Mouse (Mus musculus) gastrocnemius, postnatal 4 days (tissue): Measurements from ENCODE around the gene Pdlim7. TPM values are rescaled to one million over a fixed set of nuclear protein-coding genes. Genes with fewer than 3 reads are reported as not detected.

ENCODE experiments used
- DNase-seq, 2 experiments: peaks; one replicate each; pipeline ENCODE4 v3.0.0; 2021 to 2022; ENCODE audit warnings: low spot score in 2 of 2, mixed read lengths in 2 of 2
- total RNA-seq, 2 experiments: library from RNA; stranded (reverse); gene quantifications; 2 replicates each; pipeline ENCODE4 v1.2.3; 2021

Pdlim7 gene
- total RNA-seq, 2 experiments from 2014 or later, result 304 to 308 TPM

DNA sequence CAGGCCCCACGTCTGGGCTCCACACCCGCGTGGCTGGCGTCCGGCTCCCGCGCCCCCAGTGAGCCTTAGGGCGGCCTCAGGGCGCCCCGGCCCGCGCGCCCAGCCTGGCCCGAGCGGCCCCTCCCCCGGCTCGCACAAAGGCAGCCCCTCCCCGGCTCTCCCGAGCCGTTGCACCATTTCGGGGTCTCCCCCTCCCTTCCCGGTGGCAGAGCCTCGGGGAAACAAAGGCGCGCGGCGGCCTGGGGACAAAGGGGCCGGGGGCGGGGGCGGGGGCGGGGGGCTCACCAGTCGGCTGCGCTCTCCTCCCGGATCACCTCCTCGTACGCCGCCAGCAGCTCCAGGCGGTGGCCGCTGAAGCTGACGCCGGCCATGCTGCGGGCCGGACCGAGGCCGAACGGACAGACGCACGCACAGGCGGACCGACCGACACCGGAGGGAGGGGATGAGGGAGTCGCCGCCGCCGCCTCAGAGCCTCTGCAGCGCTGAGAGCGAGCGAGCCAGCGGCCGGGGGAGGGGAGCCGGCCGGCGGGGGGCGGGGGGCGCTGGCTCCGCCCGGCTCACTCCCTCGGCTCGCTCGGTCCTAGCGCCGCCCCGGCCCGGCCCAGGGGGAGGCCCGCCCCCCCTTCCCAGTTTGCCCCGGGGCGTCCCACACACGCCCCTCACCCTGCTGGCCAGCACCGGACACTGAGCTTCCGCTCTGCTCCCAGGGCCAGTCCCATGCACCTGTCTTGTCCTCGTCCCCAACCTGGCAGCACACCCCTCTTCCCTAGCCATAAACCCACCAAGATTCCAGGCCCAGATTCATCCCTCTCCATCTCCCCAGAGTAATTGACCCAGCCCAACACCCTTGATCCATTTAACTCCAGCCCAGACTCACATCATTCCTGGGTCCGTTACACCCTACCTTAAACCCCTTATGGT is 25.6 kb downstream of the Pdlim7 start, which contains the start of gene Dbn1:
Gene Dbn1, minus strand, starts transcription at position 534 of the 921 bp plus-strand sequence.
- DNase-seq, result peak in 1 of 2 experiments; percentile 68

DNA sequence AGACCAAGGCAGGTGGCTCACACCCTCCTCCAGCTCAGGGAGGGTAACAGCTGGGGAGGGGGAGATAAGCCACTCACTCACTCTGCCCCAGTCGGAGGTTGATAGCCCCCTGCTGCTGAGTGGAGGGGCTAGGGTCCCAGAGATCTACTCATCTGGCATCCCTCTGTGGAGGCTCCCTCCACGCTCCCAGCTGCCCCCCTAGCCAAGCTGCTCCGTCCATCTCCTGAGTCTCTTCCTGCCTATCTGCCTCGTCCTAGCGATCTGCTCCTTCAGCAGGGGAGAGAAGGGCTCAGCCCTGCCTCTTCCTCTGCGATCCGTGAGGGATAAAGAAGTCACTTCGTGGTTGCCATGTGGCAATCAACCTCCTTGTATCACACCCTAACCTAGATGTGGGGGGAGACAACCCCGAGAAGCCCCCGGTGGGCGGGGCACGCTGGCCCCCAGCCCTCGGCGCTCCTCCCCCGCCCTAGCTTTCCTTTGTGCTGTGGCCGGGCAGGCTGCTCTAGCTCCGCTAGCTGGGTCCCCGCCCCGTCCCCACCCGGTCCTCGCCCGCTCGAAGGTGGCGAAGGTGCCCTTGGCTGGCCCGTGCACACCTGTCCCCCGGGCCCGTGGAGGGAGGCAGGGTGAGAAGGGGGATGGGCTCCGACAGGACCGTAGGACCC is 26.4 kb downstream of the Pdlim7 start:
- peak in 1 of 2 experiments; percentile 59 for DNase-seq

DNA sequence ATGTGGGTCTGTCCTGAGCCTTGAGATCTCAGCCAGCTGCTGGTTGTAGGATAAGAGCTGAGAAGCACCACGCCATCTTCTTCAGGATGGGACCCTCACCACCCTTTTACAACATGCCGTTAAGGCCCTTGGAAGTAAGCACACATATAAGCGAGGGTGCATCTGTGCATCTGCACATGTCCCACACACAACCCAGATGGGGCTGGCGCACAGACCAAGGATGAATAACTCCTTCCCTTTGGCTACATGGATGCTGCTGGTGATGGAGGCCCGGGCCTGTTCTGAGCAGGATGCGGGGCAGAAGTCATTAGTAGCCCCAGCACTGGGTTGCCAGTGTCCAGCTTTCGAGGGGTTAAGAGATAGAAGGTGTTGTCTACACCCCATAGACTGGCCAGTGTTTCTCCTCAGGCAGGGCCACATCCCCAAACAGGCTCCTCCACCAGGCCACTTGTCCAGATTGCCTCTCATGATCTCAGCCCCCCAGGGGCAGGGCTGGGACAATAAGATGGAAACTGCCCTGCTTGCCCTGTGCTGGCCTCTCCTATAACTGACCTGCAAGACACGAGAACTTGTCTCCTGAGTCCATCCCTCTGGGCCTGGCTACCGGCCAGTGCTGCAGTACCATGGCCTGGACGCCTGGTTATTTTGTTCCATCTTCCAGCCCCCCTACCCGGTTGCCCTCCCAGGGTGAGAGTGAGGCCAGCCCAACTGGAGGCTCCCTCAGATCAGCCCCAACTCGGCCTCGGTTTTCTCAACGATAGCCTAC is 27.3 kb downstream of the Pdlim7 start:
- peak in 1 of 2 experiments; percentile 68 for DNase-seq

DNA sequence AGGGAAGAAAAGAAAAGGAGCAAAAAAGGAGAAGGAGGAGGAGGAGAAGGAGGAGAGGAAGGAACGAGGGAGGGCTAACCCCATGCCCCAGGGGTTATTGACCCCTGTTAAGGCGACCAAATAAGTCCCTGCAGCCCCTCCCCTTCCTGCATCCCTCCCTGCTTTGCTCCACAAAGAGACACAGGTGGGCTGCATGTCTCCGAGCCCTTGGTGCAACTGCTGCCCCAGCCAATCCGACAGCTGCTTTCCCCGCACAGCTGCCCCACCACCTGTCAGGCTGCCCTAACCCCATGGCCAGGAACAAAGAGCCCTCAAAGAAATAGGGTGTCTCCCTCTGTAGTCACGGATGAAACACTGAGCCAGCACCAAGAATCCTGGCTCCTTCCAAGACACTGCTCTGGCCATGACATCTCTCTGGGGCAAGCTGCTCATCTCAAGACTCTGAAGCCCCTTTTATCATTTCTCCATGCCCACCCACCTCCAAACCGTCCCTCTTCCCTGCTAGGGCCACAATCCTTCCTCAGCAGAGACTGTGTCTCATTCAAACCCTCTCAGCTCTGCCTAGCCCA is 28.9 kb downstream of the Pdlim7 start:
- no peak for DNase-seq

DNA sequence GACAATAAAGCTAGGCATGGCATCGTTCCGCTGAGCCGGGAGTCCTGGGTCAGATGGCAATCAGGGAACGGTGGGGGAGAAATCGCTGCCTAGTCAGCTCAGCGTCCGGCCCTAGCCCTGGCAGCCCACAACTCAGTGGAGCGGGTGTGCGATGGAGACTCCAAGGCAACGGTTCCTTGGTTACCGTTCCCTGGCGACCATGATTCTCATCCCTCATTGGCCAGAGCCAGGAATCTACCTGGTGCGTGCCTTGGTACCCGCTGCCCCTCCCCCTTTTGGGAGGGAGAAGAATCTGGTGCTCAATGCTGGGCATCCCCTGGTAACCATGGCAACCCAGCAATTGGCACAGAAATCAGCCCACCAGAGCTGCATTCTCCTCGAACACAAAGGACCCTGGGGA is 29.9 kb downstream of the Pdlim7 start:
- no peak for DNase-seq

DNA sequence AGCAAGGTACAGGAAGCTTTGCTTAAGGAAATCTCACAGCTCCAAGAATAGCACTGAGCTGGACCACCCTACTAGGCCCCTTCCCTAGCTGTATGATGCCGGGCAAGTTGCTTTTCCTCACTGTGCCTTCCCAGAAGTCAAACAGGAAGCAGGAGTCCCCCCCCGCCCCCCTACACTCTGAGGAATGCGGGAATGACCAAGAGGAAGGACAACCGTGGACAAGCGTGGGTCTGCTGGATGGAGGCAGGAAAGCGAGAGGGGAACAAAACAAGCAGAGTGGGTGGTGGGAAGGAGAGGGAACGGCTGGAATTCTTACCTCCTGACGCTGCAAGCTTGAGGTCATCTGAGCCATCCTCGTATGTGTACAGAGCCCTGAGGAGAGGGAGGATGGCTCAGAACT is 30.4 kb downstream of the Pdlim7 start:
- DNase-seq, result no peak

DNA sequence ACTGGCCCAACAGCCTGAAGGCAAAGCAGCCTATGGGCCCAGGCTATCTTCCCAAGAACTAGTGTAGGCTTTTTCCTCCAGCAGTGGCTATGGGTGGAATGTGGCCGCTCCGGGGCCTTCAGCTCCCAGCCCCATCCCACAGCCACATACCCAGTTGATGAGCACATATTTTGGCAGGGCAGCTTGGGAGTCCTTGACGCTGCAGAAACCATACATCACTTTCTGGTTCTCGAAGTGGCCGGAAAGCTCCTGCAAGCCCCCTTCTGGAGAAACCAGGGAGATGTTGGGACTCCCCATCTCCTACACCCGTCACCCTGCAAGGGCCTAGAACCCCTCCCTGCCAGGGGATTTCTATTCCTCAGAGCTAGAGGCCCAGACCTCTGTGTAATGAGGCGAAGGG is 30.9 kb downstream of the Pdlim7 start:
- DNase-seq, result peak in 1 of 2 experiments; percentile 60

DNA sequence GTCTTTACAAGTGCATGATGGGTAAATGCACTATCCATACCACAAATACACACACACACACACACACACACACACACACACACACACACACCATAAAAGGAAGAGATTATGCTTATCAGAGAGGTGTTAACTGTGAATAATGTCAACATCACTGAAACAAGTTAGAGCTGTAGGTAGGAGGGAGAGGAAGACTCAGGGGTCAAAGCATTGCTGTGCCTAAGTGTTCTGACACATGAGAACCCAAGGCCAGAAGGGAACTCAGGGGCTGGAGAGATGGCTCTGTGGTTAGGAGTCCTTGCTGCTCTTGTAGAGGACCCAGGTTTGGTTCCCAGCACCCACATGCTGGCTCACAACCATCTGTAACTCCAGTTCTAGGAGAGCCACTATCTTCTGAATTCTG is 33.5 kb downstream of the Pdlim7 start:
- no peak for DNase-seq

DNA sequence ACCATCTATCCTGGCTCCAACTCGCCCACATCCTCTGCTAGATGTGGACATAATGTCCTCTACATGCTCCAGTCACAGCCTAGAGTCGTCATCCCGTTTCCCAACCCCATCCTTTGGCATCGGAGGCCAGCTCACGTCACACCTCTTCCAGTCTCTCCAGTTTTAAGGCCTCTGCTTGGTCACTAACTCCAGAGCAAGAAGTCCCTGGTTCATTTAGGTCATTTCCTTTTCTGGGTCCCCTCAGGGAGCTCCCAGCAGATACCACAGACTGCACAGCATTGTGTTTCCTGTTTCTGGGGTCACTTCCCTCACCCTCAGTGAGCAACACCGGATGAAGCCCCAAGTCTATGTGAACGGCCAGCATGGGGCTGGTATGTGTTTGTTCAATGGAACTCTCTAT is 34.5 kb downstream of the Pdlim7 start:
- DNase-seq, result no peak

DNA sequence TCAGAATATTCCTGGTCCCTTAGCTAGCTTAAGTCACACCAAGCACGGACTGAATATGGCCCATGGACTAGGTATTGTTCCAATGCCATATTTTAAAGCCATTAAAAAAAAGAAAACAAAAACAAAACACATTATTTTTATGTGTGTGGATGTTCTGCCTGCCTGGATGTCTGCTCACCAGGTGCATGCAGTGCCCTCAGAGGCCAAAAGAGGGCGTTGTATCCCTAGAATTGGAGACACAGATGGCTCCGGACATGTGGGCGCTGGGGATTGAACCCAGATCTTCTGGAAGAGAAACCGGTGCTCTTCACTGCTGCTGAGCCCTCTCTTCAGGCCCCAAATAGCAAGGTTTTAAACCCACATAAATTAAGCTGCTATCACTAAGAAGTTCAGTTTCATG is 35.4 kb downstream of the Pdlim7 start:
- DNase-seq, result no peak

DNA sequence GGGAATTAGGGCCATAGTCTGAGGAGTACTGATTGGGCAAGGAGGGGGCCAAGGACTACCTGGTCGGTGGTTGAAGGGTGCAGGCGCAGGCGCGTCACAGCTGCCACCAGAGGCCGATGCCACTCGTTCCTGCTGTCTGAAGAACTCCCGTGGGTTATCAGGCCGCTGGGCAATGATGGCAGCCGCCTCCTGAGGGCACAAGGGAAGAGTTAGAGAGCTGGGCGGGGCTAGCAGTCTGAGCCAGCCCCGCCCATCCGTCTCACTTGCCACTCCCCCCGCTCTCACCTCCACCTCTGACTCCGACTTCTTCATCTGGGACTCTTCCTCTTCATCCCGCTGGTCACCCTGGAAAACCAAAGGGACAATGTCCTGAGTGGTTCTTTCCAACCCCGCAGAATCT is 36.0 kb downstream of the Pdlim7 start:
- DNase-seq, result no peak

DNA sequence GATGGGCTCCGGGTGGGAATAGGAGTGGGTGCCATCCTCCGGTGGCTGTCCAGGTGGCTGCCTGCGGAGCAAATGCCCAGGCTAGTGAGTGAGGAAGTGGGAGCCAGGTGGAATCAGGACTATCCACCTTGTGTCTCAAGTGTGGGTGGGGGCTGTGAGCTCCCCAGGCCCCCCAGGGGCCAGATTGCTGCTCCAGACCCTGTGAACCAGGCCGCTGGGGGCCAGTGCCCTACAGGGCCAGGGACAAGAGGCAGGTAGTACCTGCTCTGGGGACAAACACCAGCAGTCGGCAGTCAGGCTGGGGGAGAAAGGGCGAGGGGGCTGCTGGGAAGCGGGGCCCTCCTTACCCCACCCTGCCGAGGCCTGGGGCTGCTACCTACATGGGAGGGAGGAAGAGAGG is 37.2 kb downstream of the Pdlim7 start:
- no peak for DNase-seq

DNA sequence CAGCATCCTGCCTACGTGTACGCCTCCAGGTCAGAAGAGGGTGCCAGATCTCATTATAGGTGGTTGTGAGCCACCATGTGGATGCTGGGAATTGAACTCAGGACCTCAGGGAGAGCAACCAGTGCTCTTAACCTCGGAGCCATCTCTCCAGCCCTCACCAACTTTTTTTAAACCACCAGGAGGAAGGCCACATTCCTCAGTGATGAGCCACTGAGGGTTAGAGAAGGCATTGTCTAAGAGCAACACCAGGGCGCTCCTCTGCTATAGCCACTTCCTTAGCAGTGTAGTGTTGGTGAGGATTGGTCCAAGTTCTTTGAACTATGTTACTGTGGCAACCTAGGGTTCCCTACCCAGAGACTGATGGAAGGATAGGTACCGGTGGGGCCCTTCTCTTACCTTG is 37.7 kb downstream of the Pdlim7 start:
- DNase-seq, result no peak

DNA sequence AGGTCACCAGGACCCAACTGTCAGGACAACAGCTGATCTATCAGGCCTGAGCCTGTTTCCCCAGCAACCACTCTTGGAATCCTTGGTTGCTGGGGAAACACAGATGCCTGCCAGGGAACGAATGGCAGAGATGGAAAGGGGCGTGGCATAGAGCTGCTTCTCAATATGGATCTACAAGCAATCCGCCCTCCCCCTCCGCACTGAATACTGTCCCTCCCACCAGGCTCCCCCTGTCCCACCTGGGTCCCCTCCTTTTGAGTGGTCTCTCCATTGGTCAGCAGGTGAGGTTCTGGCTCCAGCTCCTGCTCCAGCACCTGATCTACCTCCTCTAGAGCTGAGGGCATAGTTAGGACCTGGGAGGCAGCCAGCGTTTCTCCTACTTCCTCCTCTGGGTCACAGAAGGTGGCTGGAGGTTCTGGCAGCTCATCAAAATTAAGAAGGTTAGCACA is 38.8 kb downstream of the Pdlim7 start:
- no peak for DNase-seq

DNA sequence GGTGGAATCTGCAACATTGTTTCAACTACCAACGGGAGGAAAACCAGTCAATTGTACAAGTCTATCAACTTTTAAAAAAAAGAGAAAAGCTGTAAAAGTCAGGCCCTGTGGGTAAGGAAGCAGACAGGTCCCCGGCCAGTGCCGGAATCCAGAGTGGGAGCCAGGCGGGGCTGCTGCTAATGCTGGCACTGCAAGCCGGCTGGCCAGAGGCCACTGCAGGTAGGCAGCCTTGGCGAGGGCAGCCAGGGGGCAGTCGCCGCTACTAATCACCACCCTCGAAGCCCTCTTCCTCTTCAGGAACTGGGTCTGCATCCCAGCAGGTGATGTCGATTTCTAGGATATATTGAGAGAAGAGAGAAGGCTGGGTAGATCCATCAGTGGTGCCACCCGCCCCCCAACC is 39.5 kb downstream of the Pdlim7 start:
- no peak for DNase-seq

DNA sequence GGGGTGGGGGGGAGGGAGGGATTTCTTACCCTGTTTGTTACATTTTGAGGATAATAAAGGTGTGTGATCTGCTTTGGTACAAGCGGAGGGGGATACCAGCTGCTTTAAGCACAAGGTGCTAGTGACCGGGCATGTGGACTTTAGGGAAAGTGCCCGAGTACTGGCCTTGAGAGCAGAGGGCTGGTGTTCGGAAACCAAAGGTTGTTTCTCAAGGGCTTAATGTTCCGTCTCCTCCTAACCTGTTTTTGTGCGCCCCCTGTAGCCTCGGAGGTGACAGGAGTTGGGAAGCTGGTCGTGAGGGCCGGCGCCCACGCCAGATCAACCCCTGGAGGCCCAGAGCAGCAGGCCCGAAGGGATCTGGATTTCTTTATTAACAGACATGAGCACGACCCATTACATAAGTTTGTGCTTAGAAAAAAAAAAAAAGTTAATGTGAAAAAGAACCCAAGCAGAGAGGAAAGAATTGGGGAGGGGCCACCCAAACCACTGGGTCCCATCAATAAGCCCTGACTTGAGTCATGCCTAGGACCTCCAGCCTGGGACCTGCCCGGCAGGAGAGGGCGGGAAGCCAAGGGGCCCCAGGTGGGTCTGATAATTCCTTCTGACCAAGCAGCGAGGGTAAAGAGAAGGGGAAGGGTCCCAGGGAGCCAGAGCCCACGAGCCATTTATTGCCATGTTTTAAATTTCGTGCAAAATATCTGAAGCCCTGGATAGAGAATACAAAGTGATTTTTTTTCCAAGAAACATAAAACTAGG is 40.2 kb downstream of the Pdlim7 start:
- DNase-seq, result no peak

DNA sequence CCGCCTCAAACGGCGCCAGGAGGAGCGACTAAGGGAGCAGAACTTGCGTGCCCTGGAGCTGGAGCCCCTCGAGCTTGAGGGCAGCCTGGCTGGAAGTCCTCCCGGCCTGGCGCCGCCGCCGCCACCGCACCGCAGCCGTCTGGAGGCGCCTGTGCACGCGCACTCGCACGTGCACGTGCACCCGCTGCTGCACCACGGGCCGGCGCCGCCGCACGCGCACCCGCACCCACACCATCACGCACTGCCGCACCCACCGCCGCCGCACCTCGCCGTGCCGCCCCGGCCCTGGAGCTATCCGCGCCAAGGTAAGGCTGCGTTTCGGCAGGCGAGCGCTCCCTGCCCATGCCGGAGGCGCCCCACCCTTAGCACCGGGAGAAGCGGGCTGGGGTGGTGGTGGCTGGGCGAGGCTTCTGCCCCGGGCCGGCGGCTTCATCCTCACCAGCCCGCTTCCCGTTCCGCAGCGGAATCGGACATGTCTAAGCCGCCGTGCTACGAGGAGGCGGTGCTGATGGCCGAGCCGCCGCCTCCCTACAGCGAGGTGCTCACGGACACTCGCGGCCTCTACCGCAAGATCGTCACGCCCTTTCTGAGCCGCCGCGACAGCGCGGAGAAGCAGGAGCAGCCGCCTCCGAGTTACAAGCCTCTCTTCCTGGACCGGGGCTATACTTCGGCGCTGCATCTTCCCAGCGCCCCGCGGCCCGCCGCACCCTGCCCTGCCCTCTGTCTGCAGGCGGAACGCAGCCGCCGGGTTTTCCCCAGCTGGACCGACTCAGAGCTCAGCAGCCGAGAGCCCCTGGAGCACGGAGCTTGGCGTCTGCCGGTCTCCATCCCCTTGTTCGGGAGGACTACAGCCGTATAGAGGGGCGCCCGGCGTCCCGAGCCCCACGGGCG is 41.1 kb downstream of the Pdlim7 start:
- peak in 1 of 2 experiments; percentile 63 for DNase-seq

DNA sequence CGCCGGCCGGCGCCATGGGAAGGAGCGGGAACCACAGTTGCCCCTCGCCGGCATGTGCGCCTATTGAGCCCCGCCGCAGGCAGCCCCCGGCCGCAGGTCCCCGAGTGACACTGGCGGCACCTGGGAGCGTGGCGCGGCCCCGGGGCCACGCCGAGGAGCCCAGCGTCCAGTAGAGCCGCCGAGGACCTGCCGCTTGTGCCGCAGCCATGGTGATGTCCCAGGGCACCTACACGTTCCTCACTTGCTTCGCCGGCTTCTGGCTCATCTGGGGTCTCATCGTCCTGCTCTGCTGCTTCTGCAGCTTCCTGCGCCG is 41.7 kb downstream of the Pdlim7 start:
- no peak for DNase-seq

DNA sequence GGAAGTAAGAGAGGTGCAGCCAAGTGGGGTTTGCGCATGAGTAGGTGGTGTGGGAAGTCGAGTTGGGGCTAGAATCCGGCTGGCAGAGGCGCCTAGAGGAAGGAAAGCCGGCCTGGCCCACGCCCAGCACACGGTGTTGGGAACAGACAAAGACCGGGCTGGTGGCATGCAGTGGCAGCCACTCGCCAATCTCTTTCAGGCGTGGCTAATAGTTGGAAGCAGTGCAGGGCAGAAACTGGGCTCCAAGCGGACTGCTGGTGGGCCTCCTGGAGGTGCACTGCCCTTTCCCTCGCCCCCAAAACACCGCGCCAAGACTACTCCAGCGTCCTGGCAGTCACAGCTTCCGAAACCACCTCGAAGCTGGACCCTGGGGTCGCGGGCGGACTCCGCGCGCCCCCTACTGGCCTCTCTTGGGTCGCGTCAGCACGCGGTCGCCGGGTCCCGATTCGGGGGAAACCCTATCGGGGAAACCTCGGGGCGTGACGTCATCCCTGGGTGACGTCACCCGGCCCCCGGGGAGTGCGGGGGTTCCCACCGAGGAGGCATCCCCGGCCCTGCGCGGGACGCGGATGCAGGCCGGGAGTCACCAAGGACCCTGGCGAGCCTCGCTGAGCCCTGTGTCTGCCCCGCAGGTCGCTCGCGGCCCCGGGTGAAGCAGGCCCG is 42.2 kb downstream of the Pdlim7 start:
- peak; percentile 84 to 86 for DNase-seq
